Mouse (Mus musculus) neural tube, embryonic 15.5 days (tissue): ENCODE measurements around the gene Clint1. TPM values are rescaled to one million over a fixed set of nuclear protein-coding genes. Genes with fewer than 3 reads are reported as not detected.

Source experiments
- ATAC-seq: fragments of 200-750 bp; cut with Nextera tagmentation; 2 replicates; pipeline ENCODE4 v1.8.0; 2017; ENCODE audit warnings: mild to moderate bottlenecking, moderate TSS enrichment, moderate library complexity; ENCODE audit not compliant: low FRiP score
- H3K27ac ChIP-seq: fragments of 300-500 bp; sonication (generic); replicated peaks from 2 replicates; pipeline ENCODE4 v1.5.1; 2015; ENCODE audit warnings: mild to moderate bottlenecking, inconsistent platforms
- H3K27me3 ChIP-seq: fragments of 300-500 bp; sonication (generic); replicated peaks from 2 replicates; pipeline ENCODE4 v1.6.1; 2015; ENCODE audit warnings: inconsistent platforms
- H3K36me3 ChIP-seq: fragments of 300-500 bp; sonication (generic); 2 replicates; pipeline ENCODE4 v1.6.1; 2015; ENCODE audit warnings: inconsistent platforms
- H3K4me1 ChIP-seq: fragments of 300-500 bp; sonication (generic); 2 replicates; pipeline ENCODE4 v1.6.1; 2015; ENCODE audit warnings: inconsistent platforms
- H3K4me2 ChIP-seq: fragments of 300-500 bp; sonication (generic); 2 replicates; pipeline ENCODE4 v1.6.1; 2015; ENCODE audit warnings: inconsistent platforms, mild to moderate bottlenecking, moderate library complexity
- H3K4me3 ChIP-seq: fragments of 300-500 bp; sonication (generic); replicated peaks from 2 replicates; pipeline ENCODE4 v1.5.1; 2015; ENCODE audit warnings: mild to moderate bottlenecking, inconsistent platforms
- H3K9ac ChIP-seq: fragments of 300-500 bp; sonication (generic); replicated peaks from 2 replicates; pipeline ENCODE4 v1.6.1; 2015; ENCODE audit warnings: mild to moderate bottlenecking, inconsistent platforms
- H3K9me3 ChIP-seq: fragments of 300-500 bp; sonication (generic); replicated peaks from 2 replicates; pipeline ENCODE4 v1.6.1; 2016; ENCODE audit warnings: inconsistent platforms
- WGBS: fragments of 180-500 bp; shearing (Covaris S2); methylation state at CpG from one replicate; pipeline ENCODE4 v1.1.7; 2015; ENCODE audit warnings: mixed read lengths; 5-methylcytosine and 5-hydroxymethylcytosine counted together
- polyA plus RNA-seq: library from polyadenylated mRNA; unstranded; fragments of >200 nt; fragmentation: Nextera tagmentation; extraction: Ambion mirVana; gene quantifications from 2 replicates; pipeline ENCODE4 v1.2.1, GENCODE M21; 2015

Gene Clint1
- polyA plus RNA-seq, 1 experiment from 2014 or later: 41.5 TPM

DNA sequence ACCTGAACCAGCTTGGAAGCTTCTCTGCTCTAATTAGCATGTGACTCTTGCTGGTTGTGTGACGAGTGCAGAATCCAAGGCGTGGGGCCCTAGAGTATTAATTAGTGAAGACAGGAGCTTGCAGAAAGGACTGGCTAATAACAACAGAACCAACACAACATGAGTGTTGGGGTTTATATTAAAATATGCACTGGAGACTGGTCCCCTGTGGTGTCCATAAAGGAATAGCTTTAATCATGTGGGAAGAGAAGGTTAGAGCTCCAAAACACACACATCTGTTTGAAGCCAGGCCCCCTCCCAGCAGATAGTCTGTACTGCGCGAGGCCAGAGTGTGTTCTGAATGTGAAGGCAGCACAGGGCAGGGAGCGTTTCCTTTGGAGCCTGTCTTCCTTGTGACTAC, 34.7 kb downstream of the Clint1 start:
- Histone ChIP-seq H3K9me3 (no peaks in the 10 kb centered on the region), H3K36me3 (peaks cover 29% of the 10 kb centered on the region), H3K4me2 (no peak overlapping the region), H3K4me1 (peaks cover 22% of the 10 kb centered on the region), H3K27ac (no peak overlapping the region), H3K4me3 (no peak overlapping the region), H3K9ac (no peak overlapping the region), H3K27me3 (no peaks in the 10 kb centered on the region)
- WGBS: 56% methylated on average over 5 of the region's 5 CpGs
- ATAC-seq: peak; percentile 39; the same call in 1 of the 2 replicates

- Histone ChIP-seq H3K9me3 (no peaks in the 10 kb centered on the region), H3K4me1 (peaks cover 12% of the 10 kb centered on the region), H3K36me3 (peaks cover 48% of the 10 kb centered on the region), H3K4me2 (no peak overlapping the region), H3K4me3 (no peak overlapping the region), H3K27ac (no peak overlapping the region), H3K27me3 (no peaks in the 10 kb centered on the region), H3K9ac (no peak overlapping the region)
- 92% methylated on average over 9 of the region's 9 CpGs for WGBS
- no peak for ATAC-seq
These were observed 36.7 kb downstream of the Clint1 start for GRCm38 (mm10) chr11:45888471-45889030.

DNA sequence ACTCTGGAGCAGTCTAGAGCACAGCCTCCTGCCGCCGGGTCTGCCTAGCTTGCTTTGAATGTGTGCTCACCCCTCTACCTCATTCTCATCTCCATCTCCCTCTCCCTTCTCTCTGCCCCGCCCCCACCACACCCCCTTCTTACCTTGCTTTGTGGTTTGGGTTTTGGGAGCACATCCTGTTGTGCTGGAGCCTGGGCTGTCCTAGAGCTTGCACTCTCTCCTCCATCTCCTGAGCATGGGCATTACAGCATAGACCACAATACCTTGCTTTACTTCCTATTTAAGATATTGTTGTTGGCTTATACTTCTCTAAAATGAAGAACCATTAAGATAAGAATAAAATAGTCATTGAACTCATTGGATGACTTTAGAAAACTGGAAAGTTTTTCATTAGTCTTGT, 38.1 kb downstream of the Clint1 start:
- Histone ChIP-seq H3K9me3 (no peaks in the 10 kb centered on the region), H3K27me3 (no peaks in the 10 kb centered on the region), H3K9ac (no peak overlapping the region), H3K27ac (no peak overlapping the region), H3K4me2 (no peak overlapping the region), H3K4me1 (peaks cover 7% of the 10 kb centered on the region; the same call in 1 of the 2 replicates), H3K4me3 (no peak overlapping the region), H3K36me3 (peaks cover 62% of the 10 kb centered on the region)
- ATAC-seq: no peak
- 86% methylated on average over 3 of the region's 3 CpGs for WGBS

- Histone ChIP-seq H3K27ac (no peak overlapping the region), H3K9ac (no peak overlapping the region), H3K4me2 (no peak overlapping the region), H3K27me3 (no peaks in the 10 kb centered on the region), H3K9me3 (no peaks in the 10 kb centered on the region), H3K4me3 (no peak overlapping the region), H3K36me3 (peaks cover 66% of the 10 kb centered on the region), H3K4me1 (peaks cover 7% of the 10 kb centered on the region; the same call in 1 of the 2 replicates)
- WGBS: 94% methylated on average over 20 of the region's 20 CpGs
- ATAC-seq: no peak
These were observed 38.6 kb downstream of the Clint1 start for GRCm38 (mm10) chr11:45890423-45890822.

DNA sequence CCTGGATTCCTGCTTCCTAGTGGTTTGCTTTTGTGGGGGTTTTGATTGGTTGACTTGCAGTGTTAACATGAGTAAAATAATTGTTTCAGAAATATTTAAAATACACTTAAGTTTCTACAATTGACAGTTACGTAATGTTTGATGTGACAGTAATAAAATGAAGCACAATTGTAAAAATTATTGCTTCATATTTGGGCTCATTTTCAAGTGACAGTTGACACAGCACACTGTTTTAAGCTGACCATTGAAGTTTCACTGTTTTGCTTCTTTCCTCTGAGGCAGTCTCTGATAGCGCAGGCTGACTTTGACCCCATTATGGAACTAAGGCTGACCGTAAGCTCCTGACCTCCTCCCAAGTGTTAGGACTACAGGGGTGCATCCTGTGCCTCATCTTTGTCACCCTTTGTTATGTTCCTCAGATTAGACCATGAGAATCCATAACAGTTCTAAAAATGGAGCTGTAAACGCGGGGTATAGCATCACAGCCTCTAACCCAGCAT, 41.1 kb downstream of the Clint1 start:
- Histone ChIP-seq H3K4me1 (no peaks in the 10 kb centered on the region), H3K4me3 (no peak overlapping the region), H3K27me3 (no peaks in the 10 kb centered on the region), H3K9ac (no peak overlapping the region), H3K4me2 (no peak overlapping the region), H3K27ac (no peak overlapping the region), H3K36me3 (peaks cover 63% of the 10 kb centered on the region), H3K9me3 (no peaks in the 10 kb centered on the region)
- ATAC-seq: no peak
- 95% methylated on average over 5 of the region's 5 CpGs for WGBS

DNA sequence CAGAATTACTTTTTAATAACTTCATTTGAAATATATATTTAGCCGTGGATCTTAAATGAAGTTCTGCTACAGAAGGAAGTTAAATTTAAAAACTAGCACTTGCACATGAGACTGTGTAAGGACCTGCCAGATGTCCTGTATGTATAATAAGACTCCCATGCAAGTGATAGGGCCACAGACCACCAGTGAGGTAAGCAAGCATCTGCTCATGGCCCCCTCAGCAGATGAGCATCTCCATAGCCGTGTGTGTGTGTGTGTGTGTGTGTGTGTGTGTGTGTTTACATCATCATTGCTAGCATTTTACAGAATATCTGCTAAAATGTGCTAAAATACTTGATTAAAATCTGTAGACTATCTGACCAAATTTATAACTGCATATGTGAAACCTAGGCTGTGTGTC, 45.5 kb downstream of the Clint1 start:
- Histone ChIP-seq H3K4me3 (no peak overlapping the region), H3K36me3 (peaks cover 37% of the 10 kb centered on the region), H3K9ac (no peak overlapping the region), H3K9me3 (no peaks in the 10 kb centered on the region), H3K27ac (no peak overlapping the region), H3K4me1 (peaks cover 9% of the 10 kb centered on the region; the same call in 1 of the 2 replicates), H3K27me3 (no peaks in the 10 kb centered on the region), H3K4me2 (no peak overlapping the region)
- WGBS: 91% methylated on average over 2 of the region's 2 CpGs
- no peak for ATAC-seq

GRCm38 (mm10) chr11:45900233-45901015, 48.6 kb downstream of the Clint1 start:
- H3K9me3 ChIP-seq: no peaks in the 10 kb centered on the region
- peaks cover 15% of the 10 kb centered on the region for H3K36me3 ChIP-seq
- peak; percentile 50; the same call in 1 of the 2 replicates for ATAC-seq
- H3K4me1 ChIP-seq: peaks cover 9% of the 10 kb centered on the region; the same call in 1 of the 2 replicates
- H3K9ac ChIP-seq: no peak overlapping the region
- H3K27ac ChIP-seq: no peak overlapping the region
- H3K4me3 ChIP-seq: no peak overlapping the region
- WGBS: 53% methylated on average over 11 of the region's 11 CpGs
- H3K4me2 ChIP-seq: no peak overlapping the region
- H3K27me3 ChIP-seq: no peaks in the 10 kb centered on the region

GRCm38 (mm10) chr11:45906109-45906786, 54.4 kb downstream of the Clint1 start:
- WGBS: 92% methylated on average over 8 of the region's 8 CpGs
- no peak overlapping the region for H3K9ac ChIP-seq
- H3K27ac ChIP-seq: no peak overlapping the region
- no peak for ATAC-seq
- no peaks in the 10 kb centered on the region for H3K27me3 ChIP-seq
- no peaks in the 10 kb centered on the region for H3K4me1 ChIP-seq
- H3K4me3 ChIP-seq: no peak overlapping the region
- H3K4me2 ChIP-seq: no peak overlapping the region
- no peaks in the 10 kb centered on the region for H3K9me3 ChIP-seq
- H3K36me3 ChIP-seq: peaks cover 48% of the 10 kb centered on the region

DNA sequence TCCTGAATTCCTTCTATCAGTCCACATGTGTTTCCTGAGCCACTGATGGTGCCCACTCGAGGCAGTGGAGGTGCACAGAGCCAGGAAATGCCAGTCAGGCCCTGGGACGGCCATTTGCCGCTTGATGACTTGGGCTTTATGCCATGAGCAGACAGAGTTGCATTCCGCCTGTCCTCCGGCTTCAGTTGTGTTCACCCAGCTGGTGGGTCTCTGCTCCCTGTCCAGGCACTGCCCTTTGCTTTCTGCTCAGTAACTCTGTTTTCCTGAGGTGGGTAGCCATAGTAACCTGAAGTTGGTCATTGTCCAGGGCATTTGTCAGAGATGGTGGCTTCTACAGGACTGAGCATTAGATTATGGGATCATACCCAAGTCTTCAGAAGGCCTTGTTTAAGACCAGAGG, 55.5 kb downstream of the Clint1 start:
- ATAC-seq: no peak
- Histone ChIP-seq H3K9ac (no peak overlapping the region), H3K4me2 (no peak overlapping the region), H3K36me3 (peaks cover 56% of the 10 kb centered on the region), H3K27ac (no peak overlapping the region), H3K4me3 (no peak overlapping the region), H3K27me3 (no peaks in the 10 kb centered on the region), H3K4me1 (no peaks in the 10 kb centered on the region), H3K9me3 (no peaks in the 10 kb centered on the region)
- 82% methylated on average over 5 of the region's 5 CpGs for WGBS

DNA sequence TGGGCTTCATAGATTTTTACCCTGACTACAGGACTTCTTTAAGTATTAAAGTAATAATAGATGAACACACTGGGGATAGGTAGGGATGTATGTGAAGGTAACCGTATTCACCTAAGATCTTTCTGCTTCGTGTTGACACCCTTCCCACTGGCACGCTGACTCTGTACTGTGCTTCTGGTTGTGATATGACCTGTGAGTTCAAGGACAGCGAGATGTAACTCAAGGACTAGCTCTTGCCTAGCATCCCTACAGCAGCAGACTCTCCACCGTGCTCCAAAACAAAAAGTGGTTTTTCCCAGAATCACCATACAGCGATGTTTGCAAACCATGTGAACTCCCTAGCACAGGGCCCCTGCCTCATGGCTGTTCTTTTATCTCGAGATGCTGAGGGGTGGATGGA, 56.2 kb downstream of the Clint1 start:
- H3K9ac ChIP-seq: no peak overlapping the region
- ATAC-seq: no peak
- no peaks in the 10 kb centered on the region for H3K27me3 ChIP-seq
- H3K4me2 ChIP-seq: no peak overlapping the region
- no peak overlapping the region for H3K4me3 ChIP-seq
- H3K27ac ChIP-seq: no peak overlapping the region
- H3K9me3 ChIP-seq: no peaks in the 10 kb centered on the region
- 97% methylated on average over 7 of the region's 7 CpGs for WGBS
- H3K36me3 ChIP-seq: peaks cover 56% of the 10 kb centered on the region
- H3K4me1 ChIP-seq: no peaks in the 10 kb centered on the region

DNA sequence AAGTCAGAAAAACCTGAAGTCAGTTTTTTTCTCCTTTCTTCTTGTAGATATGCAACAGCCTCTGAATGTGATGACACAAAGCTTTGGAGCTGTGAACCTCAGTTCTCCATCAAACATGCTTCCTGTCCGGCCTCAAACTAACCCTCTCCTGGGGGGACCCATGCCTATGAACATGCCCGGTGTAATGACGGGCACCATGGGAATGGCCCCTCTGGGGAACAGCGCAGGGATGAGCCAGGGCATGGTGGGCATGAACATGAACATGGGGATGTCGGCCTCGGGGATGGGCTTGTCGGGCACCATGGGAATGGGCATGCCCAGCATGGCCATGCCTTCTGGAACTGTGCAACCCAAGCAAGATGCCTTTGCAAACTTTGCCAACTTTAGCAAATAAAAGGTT, 57.0 kb downstream of the Clint1 start:
- H3K36me3 ChIP-seq: peaks cover 52% of the 10 kb centered on the region
- no peaks in the 10 kb centered on the region for H3K27me3 ChIP-seq
- H3K4me2 ChIP-seq: no peak overlapping the region
- no peak overlapping the region for H3K27ac ChIP-seq
- no peaks in the 10 kb centered on the region for H3K4me1 ChIP-seq
- no peak for ATAC-seq
- H3K4me3 ChIP-seq: no peak overlapping the region
- H3K9ac ChIP-seq: no peak overlapping the region
- H3K9me3 ChIP-seq: no peaks in the 10 kb centered on the region
- WGBS: 97% methylated on average over 7 of the region's 7 CpGs
